Mouse (Mus musculus) ovary, adult 2 months (tissue): ENCODE data around the gene Cd37. TPM values are rescaled to one million over a fixed set of nuclear protein-coding genes. Genes with fewer than 3 reads are reported as not detected.

Source experiments
- polyA plus RNA-seq: library from polyadenylated mRNA; depleted of rRNA; stranded (reverse); fragments of >200 nt; gene quantifications from 2 replicates; pipeline ENCODE4 v1.2.3, GENCODE M21; 2012; rRNA removed

Gene Cd37
- polyA plus RNA-seq: 13.2 and 14.5 TPM in 2 replicates

GRCm38 (mm10) chr7:45238723-45239496 is at the start of gene Cd37:
Cd37 (minus strand) TSS chr7:45239115.

GRCm38 (mm10) chr7:45277136-45277760 is 38.3 kb upstream of the Cd37 start, which contains the start of gene Slc6a21:
Slc6a21 (plus strand) TSS chr7:45277513.

GRCm38 (mm10) chr7:45240633-45241388 is 1.9 kb upstream of the Cd37 start, which contains the start of gene Slc6a16:
Slc6a16 (plus strand) TSS chr7:45241085.

GRCm38 (mm10) chr7:45215673-45216441 is 23.1 kb downstream of the Cd37 start, which contains the start of gene Tead2:
Tead2 (plus strand) TSS chr7:45215753.

DNA sequence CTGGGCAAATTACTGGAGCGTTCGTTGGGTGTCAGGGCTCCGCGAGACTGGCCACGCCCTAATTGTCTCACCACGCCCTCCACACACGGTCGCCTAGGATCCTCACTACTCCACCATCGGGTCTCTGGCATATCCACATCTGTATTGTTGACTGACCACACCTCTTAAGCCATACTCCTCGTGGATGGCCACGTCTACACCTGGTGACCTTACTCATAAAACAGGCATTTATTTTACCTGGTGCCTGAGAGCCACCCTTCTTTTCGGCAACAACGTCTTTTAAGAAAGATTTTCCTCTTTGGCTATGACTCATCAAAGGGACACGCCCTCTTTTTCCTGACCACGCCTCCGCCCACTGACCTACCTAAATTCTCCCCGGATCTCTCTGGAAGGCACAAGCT is 27.1 kb downstream of the Cd37 start, which contains the start of gene Dkkl1:
Dkkl1 (minus strand) TSS at position 297 of the 401 bp plus-strand sequence.

GRCm38 (mm10) chr7:45204380-45205143 is 34.4 kb downstream of the Cd37 start, which contains the start of gene Ccdc155:
Ccdc155 (minus strand) TSS chr7:45204892.

Other genes with a start within 250 kb of the Cd37 start
- 154 and 158 TPM in 2 replicates for gene Irf3, start 241.5 kb downstream of the Cd37 start, polyA plus RNA-seq
- 43.3 and 49.2 TPM in 2 replicates for gene Bcl2l12, start 240.4 kb downstream of the Cd37 start, polyA plus RNA-seq
- gene Scaf1, start 222.8 kb downstream of the Cd37 start, polyA plus RNA-seq: 116 and 132 TPM in 2 replicates
- gene Rras, start 221.2 kb downstream of the Cd37 start, polyA plus RNA-seq: 161 and 171 TPM in 2 replicates
- gene Prr12, start 186.2 kb downstream of the Cd37 start, polyA plus RNA-seq: 17.5 and 18.4 TPM in 2 replicates
- gene Nosip, start 176.7 kb downstream of the Cd37 start, polyA plus RNA-seq: 157 and 163 TPM in 2 replicates
- gene Prrg2, start 176.4 kb downstream of the Cd37 start, polyA plus RNA-seq: 90.9 and 100 TPM in 2 replicates
- gene Rcn3, start 146.9 kb downstream of the Cd37 start, polyA plus RNA-seq: 537 and 545 TPM in 2 replicates
- 132 and 135 TPM in 2 replicates for gene Fcgrt, start 135.3 kb downstream of the Cd37 start, polyA plus RNA-seq
- 173 and 237 TPM in 2 replicates for gene Rps11, start 114.7 kb downstream of the Cd37 start, polyA plus RNA-seq
- 1,241 and 3,203 TPM in 2 replicates for gene Rpl13a, start 110.4 kb downstream of the Cd37 start, polyA plus RNA-seq
- gene Gm45713, start 102.9 kb downstream of the Cd37 start, polyA plus RNA-seq: 1.9 TPM in 1 of 2 replicates, not detected in the other
- gene Flt3l, start 102.7 kb downstream of the Cd37 start, polyA plus RNA-seq: 38.5 and 68.0 TPM in 2 replicates
- 60.2 and 64.9 TPM in 2 replicates for gene Pih1d1, start 84.8 kb downstream of the Cd37 start, polyA plus RNA-seq
- gene Aldh16a1, start 84.5 kb downstream of the Cd37 start, polyA plus RNA-seq: 87.7 and 97.6 TPM in 2 replicates
- 0.17 and 0.20 TPM in 2 replicates for gene Slc17a7, start 75.2 kb downstream of the Cd37 start, polyA plus RNA-seq
- gene Gfy, start 59.5 kb downstream of the Cd37 start, polyA plus RNA-seq: not detected in 2 replicates
- gene Pth2, start 58.1 kb downstream of the Cd37 start, polyA plus RNA-seq: not detected in 2 replicates
- gene Ccdc155, start 34.2 kb downstream of the Cd37 start, polyA plus RNA-seq: 3.1 and 4.1 TPM in 2 replicates
- gene Dkkl1, start 27.0 kb downstream of the Cd37 start, polyA plus RNA-seq: 2.1 and 3.3 TPM in 2 replicates
- gene Tead2, start 23.4 kb downstream of the Cd37 start, polyA plus RNA-seq: 119 and 183 TPM in 2 replicates
- gene Slc6a16, start 2.0 kb upstream of the Cd37 start, polyA plus RNA-seq: 0.15 and 0.40 TPM in 2 replicates
- 0.24 TPM in 1 of 2 replicates, not detected in the other for gene Slc6a21, start 38.4 kb upstream of the Cd37 start, polyA plus RNA-seq
- gene Trpm4, start 94.7 kb upstream of the Cd37 start, polyA plus RNA-seq: 58.6 and 62.0 TPM in 2 replicates
- 0.46 and 0.51 TPM in 2 replicates for gene Hrc, start 96.2 kb upstream of the Cd37 start, polyA plus RNA-seq
- gene Ppfia3, start 127.9 kb upstream of the Cd37 start, polyA plus RNA-seq: 11.9 and 12.1 TPM in 2 replicates
- 43.0 and 49.1 TPM in 2 replicates for gene Lin7b, start 131.5 kb upstream of the Cd37 start, polyA plus RNA-seq
- gene Snrnp70, start 156.6 kb upstream of the Cd37 start, polyA plus RNA-seq: 271 and 341 TPM in 2 replicates
- 0.28 and 0.36 TPM in 2 replicates for gene Kcna7, start 166.5 kb upstream of the Cd37 start, polyA plus RNA-seq
- gene Ntf5, start 174.6 kb upstream of the Cd37 start, polyA plus RNA-seq: 3.7 and 3.9 TPM in 2 replicates
- gene Lhb, start 181.7 kb upstream of the Cd37 start, polyA plus RNA-seq: 30.6 and 32.8 TPM in 2 replicates
- gene Gys1, start 195.7 kb upstream of the Cd37 start, polyA plus RNA-seq: 61.3 and 69.1 TPM in 2 replicates
- gene Ruvbl2, start 199.0 kb upstream of the Cd37 start, polyA plus RNA-seq: 136 and 158 TPM in 2 replicates
- 3,494 and 4,463 TPM in 2 replicates for gene Ftl1, start 220.8 kb upstream of the Cd37 start, polyA plus RNA-seq
- gene Bax, start 227.8 kb upstream of the Cd37 start, polyA plus RNA-seq: 193 and 194 TPM in 2 replicates
- gene Tulp2, start 242.8 kb upstream of the Cd37 start, polyA plus RNA-seq: 33.8 and 34.3 TPM in 2 replicates
- not detected in 2 replicates for gene Gm45808, start 247.7 kb upstream of the Cd37 start, polyA plus RNA-seq
- 5.4 and 8.6 TPM in 2 replicates for gene Dhdh, start 249.7 kb upstream of the Cd37 start, polyA plus RNA-seq